Mouse (Mus musculus) left cerebral cortex, adult 8-10 months (tissue): ENCODE measurements around the gene Muc3a. TPM values are rescaled to one million over a fixed set of nuclear protein-coding genes. Genes with fewer than 3 reads are reported as not detected.

Experiments used
- total RNA-seq, 4 experiments: library from RNA; stranded (reverse); gene quantifications; 2 replicates each; pipeline ENCODE4 v1.2.4; 2022

The Muc3a gene
- total RNA-seq, 4 experiments from 2014 or later, result 3.6 to 5.6 (median 4.5) TPM

Other genes starting within 250 kb of the Muc3a start
- gene Cldn15, start 245.8 kb downstream of the Muc3a start, total RNA-seq, result under 1 TPM in 2 of 4 experiments, not detected in 2; 0.23 to 0.25 TPM
- 10 to 100 TPM; 27.9 to 43.3 (median 34.2) TPM for gene Plod3, start 225.4 kb downstream of the Muc3a start, total RNA-seq
- gene Znhit1, start 224.4 kb downstream of the Muc3a start, total RNA-seq, result 10 to 100 TPM; 81.9 to 92.7 (median 85.8) TPM
- 100 to 1,000 TPM; 243 to 291 (median 262) TPM for gene Vgf, start 186.0 kb downstream of the Muc3a start, total RNA-seq
- 100 to 1,000 TPM; 318 to 379 (median 354) TPM for gene Ap1s1, start 166.3 kb downstream of the Muc3a start, total RNA-seq
- gene Serpine1, start 140.1 kb downstream of the Muc3a start, total RNA-seq, result 1 to 10 TPM; 1.1 to 2.7 (median 1.9) TPM
- gene Trim56, start 96.2 kb downstream of the Muc3a start, total RNA-seq, result 1 to 10 TPM; 5.4 to 8.9 (median 7.4) TPM
- gene Muc3, start 63.1 kb downstream of the Muc3a start, total RNA-seq, result not detected
- 10 to 100 TPM; 67.5 to 73.8 (median 70.9) TPM for gene Ache, start 75.1 kb upstream of the Muc3a start, total RNA-seq
- gene Ufsp1, start 82.2 kb upstream of the Muc3a start, total RNA-seq, result 10 to 100 TPM; 14.0 to 16.8 (median 16.1) TPM
- gene Srrt, start 95.3 kb upstream of the Muc3a start, total RNA-seq, result 100 to 1,000 TPM; 164 to 219 (median 188) TPM
- 1 to 10 TPM; 3.9 to 7.6 (median 5.1) TPM for gene Trip6, start 102.0 kb upstream of the Muc3a start, total RNA-seq
- 10 to 100 TPM; 24.4 to 28.0 (median 26.5) TPM for gene Slc12a9, start 121.2 kb upstream of the Muc3a start, total RNA-seq
- gene Ephb4, start 137.7 kb upstream of the Muc3a start, total RNA-seq, result 1 to 10 TPM; 4.4 to 7.2 (median 5.2) TPM